In the genomic region with DNA sequence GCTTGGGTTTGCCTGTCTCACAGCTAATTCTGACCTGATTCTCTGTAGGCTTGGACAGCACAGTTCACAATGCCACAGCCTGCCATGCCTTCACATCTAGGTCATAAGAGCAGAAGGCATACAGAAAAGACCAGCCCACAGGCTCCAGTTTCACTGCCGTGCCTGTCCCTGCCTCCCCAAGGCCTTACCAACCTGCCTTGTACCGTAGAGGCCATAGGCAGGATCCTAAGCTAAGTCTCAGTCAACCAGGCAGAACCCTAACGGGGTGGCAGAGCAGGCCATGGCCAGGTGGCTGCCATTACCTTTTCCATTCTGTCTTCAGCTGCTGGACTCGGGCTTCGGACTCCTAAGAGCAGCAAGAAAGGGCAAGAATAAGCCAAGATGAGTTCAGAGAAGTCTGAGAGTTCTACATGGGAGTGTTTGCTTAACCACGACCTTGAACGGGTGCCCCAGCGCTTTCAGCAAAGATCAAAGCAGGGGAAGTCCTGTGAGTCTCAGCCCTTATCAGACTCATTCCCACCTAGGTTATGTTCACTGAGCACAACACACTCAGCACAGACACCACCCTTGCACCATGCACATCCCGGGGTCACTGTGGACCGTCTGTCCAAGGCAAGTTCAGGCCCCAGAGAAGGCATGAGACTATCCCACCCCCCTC, we compare ENCODE assay signal across 14 mouse cellular contexts. TPM values are rescaled to one million over a fixed set of nuclear protein-coding genes. Genes with fewer than 3 reads are reported as not detected.
DNase-seq lines count a peak whose midpoint lies in the region; ATAC-seq and TF ChIP-seq lines count a peak whose summit lies in the region.
"Had no signal": no experiment of that assay in that cellular context is flagged by ENCODE, and none has a peak within 500 bp of the region (broad histone marks: within the 10 kb centered on the region; RNA-seq: fewer than 3 reads in every experiment).

No protein-coding gene starts in this region.

- no peak for TF ChIP-seq CTCF in spleen, adult 2 months (IDR thresholded peaks at IDR 0.05; ENCODE audit: extremely low read depth, insufficient read depth, insufficient read length, insufficient replicate concordance)
- no peak for TF ChIP-seq CTCF in CH12.LX (conservative IDR thresholded peaks at IDR 0.05 in 1 of 2, IDR thresholded peaks at IDR 0.05 in 1 of 2; ENCODE audit: low read depth in 2 of 2, low read length in 2 of 2)

- TF ChIP-seq RAD21 in CH12.LX (IDR thresholded peaks at IDR 0.05; ENCODE audit: low read depth, low read length) = no peak

- H3K9ac ChIP-seq in hindbrain, embryonic 14.5 days = no peak overlapping the region
- no peak overlapping the region for H3K9ac ChIP-seq in hindbrain, embryonic 16.5 days (ENCODE audit: low read depth, low read length)
- no peak overlapping the region for H3K9ac ChIP-seq in CH12.LX (ENCODE audit: insufficient read depth, low read depth)
- H3K9ac ChIP-seq: neural tube, embryonic 12.5 days had no signal

- in situ Hi-C loops in CH12.LX (cut with MboI; ENCODE audit: low pct_ligation_motif_present, low pct_unique_long_range_greater_than_20kb, low sequenced_read_pairs) = no loop called here

- no peak overlapping the region for H3K4me3 ChIP-seq in hindbrain, embryonic 14.5 days (replicated peaks; ENCODE audit: low read length)
- H3K4me3 ChIP-seq in hindbrain, embryonic 16.5 days (ENCODE audit: low read length) = no peak overlapping the region
- no peak overlapping the region for H3K4me3 ChIP-seq in spleen, adult 2 months (ENCODE audit: extremely low read depth, insufficient read depth, insufficient read length)
- no peak overlapping the region for H3K4me3 ChIP-seq in CH12.LX (replicated peaks in 1 of 3; ENCODE audit: low read depth in 2 of 3, low read length in 2 of 3, poor library complexity in 1 of 3)
- H3K4me3 ChIP-seq: embryonic facial prominence, embryonic 13.5 days; forebrain, embryonic 10.5 days; neural tube, embryonic 12.5 days had no signal

- H3K79me2 ChIP-seq in CH12.LX (replicated peaks; ENCODE audit: control insufficient read depth, extremely low read depth, insufficient read depth, poor library complexity, severe bottlenecking) = no peaks in the 10 kb centered on the region

- no peak for ATAC-seq in hindbrain, embryonic 14.5 days (ENCODE audit: low FRiP score)
- no peak for ATAC-seq in hindbrain, embryonic 16.5 days
- ATAC-seq: midbrain, embryonic 16.5 days had no signal

- no peak for DNase-seq in hindbrain, embryonic 14.5 days (ENCODE audit: low spot score)
- DNase-seq in spleen, adult 2 months (ENCODE audit: low read depth in 1 of 2, low spot score in 2 of 2) = no peak
- DNase-seq in spleen, postnatal 10 days (ENCODE audit: low spot score in 2 of 2) = no peak
- DNase-seq in CH12.LX (ENCODE audit: extremely low read depth) = no peak
- peak; percentile 76 for DNase-seq in naive thymus-derived CD4-positive, alpha-beta T cell, adult 2 months (ENCODE audit: low read depth)
- no peak for DNase-seq in cerebellum, postnatal 14 days
- DNase-seq: cerebellum, adult 11-12 months; kidney, postnatal 10 days had no signal

- TF ChIP-seq EP300 in CH12.LX (IDR thresholded peaks at IDR 0.05; ENCODE audit: low read length) = no peak

- no peak for TF ChIP-seq POLR2A in spleen, adult 2 months (IDR thresholded peaks at IDR 0.05; ENCODE audit: low read depth, low read length)
- TF ChIP-seq POLR2A in CH12.LX (IDR thresholded peaks at IDR 0.05; ENCODE audit: low read depth, low read length) = no peak

- 91% methylated on average over 10 of the region's 10 CpGs for WGBS in hindbrain, embryonic 14.5 days
- WGBS in hindbrain, embryonic 16.5 days = 92% methylated on average over 10 of the region's 10 CpGs
- 74% methylated on average over 10 of the region's 10 CpGs for WGBS in spleen, adult 2 months

- no peaks in the 10 kb centered on the region for H3K9me3 ChIP-seq in hindbrain, embryonic 14.5 days (ENCODE audit: control insufficient read depth, low read length)
- no peaks in the 10 kb centered on the region for H3K9me3 ChIP-seq in hindbrain, embryonic 16.5 days (ENCODE audit: control insufficient read depth, low read length)
- no peaks in the 10 kb centered on the region for H3K9me3 ChIP-seq in CH12.LX (replicated peaks; ENCODE audit: low read length)
- H3K9me3 ChIP-seq: embryonic facial prominence, embryonic 13.5 days; forebrain, embryonic 10.5 days; neural tube, embryonic 12.5 days had no signal

- H3K27me3 ChIP-seq in hindbrain, embryonic 14.5 days (ENCODE audit: control insufficient read depth, insufficient read depth, low read length) = no peaks in the 10 kb centered on the region
- H3K27me3 ChIP-seq in hindbrain, embryonic 16.5 days (replicated peaks; ENCODE audit: control insufficient read depth, insufficient read depth, low read length) = no peaks in the 10 kb centered on the region
- no peaks in the 10 kb centered on the region for H3K27me3 ChIP-seq in spleen, adult 2 months (ENCODE audit: control insufficient read depth, insufficient read depth, low read length)
- no peaks in the 10 kb centered on the region for H3K27me3 ChIP-seq in CH12.LX (replicated peaks)
- H3K27me3 ChIP-seq: embryonic facial prominence, embryonic 13.5 days; neural tube, embryonic 12.5 days had no signal

- dilution Hi-C loops in CH12.LX (cut with MboI; ENCODE audit: extremely low pct_ligation_motif_present, extremely low pct_unique_long_range_greater_than_20kb, low sequenced_read_pairs) = no loop called here

- H3K4me2 ChIP-seq in hindbrain, embryonic 14.5 days (replicated peaks) = no peak overlapping the region
- no peak overlapping the region for H3K4me2 ChIP-seq in hindbrain, embryonic 16.5 days (ENCODE audit: low read length)
- H3K4me2 ChIP-seq in CH12.LX (ENCODE audit: insufficient read depth, low read depth, poor library complexity, severe bottlenecking) = no peak overlapping the region
- H3K4me2 ChIP-seq: embryonic facial prominence, embryonic 13.5 days; liver, embryonic 11.5 days; neural tube, embryonic 12.5 days had no signal

- peaks cover 95% of the 10 kb centered on the region for H3K36me3 ChIP-seq in hindbrain, embryonic 14.5 days (replicated peaks; ENCODE audit: control insufficient read depth, insufficient read depth)
- peaks cover 37% of the 10 kb centered on the region for H3K36me3 ChIP-seq in hindbrain, embryonic 16.5 days (ENCODE audit: control insufficient read depth, insufficient read depth, low read length)
- peaks cover 68% of the 10 kb centered on the region for H3K36me3 ChIP-seq in spleen, adult 2 months (ENCODE audit: control insufficient read depth, insufficient read depth, low read length)
- H3K36me3 ChIP-seq in CH12.LX (replicated peaks in 1 of 2; ENCODE audit: control insufficient read depth in 1 of 2, insufficient read depth in 1 of 2, low read length in 1 of 2) = peaks cover 53 to 91% of the 10 kb centered on the region in 2 experiments

- 0 out of 2 replicates have a peak overlapping the region, but pooled peaks have one; percentile 14 for H3K27ac ChIP-seq in hindbrain, embryonic 14.5 days
- no peak overlapping the region for H3K27ac ChIP-seq in hindbrain, embryonic 16.5 days (ENCODE audit: low read depth, low read length)
- H3K27ac ChIP-seq in spleen, adult 2 months (ENCODE audit: insufficient read depth, low read length) = peak overlapping the region; percentile 36
- 0 out of 2 replicates have a peak overlapping the region, but pooled peaks have one; percentile 2 for H3K27ac ChIP-seq in CH12.LX (ENCODE audit: insufficient read depth, low read depth)
- H3K27ac ChIP-seq: embryonic facial prominence, embryonic 13.5 days; neural tube, embryonic 12.5 days had no signal

- H3K4me1 ChIP-seq in hindbrain, embryonic 14.5 days (replicated peaks; ENCODE audit: control insufficient read depth, insufficient read depth, low read length) = no peaks in the 10 kb centered on the region
- no peaks in the 10 kb centered on the region for H3K4me1 ChIP-seq in hindbrain, embryonic 16.5 days (ENCODE audit: control insufficient read depth, insufficient read depth, low read depth, low read length)
- no peaks in the 10 kb centered on the region for H3K4me1 ChIP-seq in spleen, adult 2 months (ENCODE audit: control insufficient read depth, insufficient read depth, insufficient read length)
- H3K4me1 ChIP-seq in CH12.LX (ENCODE audit: control insufficient read depth in 1 of 2, insufficient read depth in 2 of 2) = peaks cover 3 to 48% of the 10 kb centered on the region in 2 experiments; a peak in 3 of 4 replicates
- H3K4me1 ChIP-seq: neural tube, embryonic 12.5 days had no signal

RNA-seq across cellular contexts. Expression of a gene that starts 13.5 kb away (rescaled TPM):
- polyA plus RNA-seq in hindbrain, embryonic 14.5 days (2014; fragmentation: Nextera tagmentation; extraction: Ambion mirVana) = 5.9 and 6.7 TPM in 2 replicates
- 4.6 and 4.7 TPM in 2 replicates for polyA plus RNA-seq in hindbrain, embryonic 16.5 days (2015; fragmentation: Nextera tagmentation; extraction: Ambion mirVana)
- polyA plus RNA-seq in spleen, adult 2 months (2012; rRNA removed) = 101 and 116 TPM in 2 replicates
- total RNA-seq in CH12.LX (2012; rRNA removed) (20.1 and 26.5 TPM in 2 replicates), CH12.LX (2014; rRNA removed) (18.6 and 20.8 TPM in 2 replicates)
- polyA plus RNA-seq in CH12.LX (2012; ENCODE audit: insufficient read length, low read depth) = 19.7 and 22.3 TPM in 2 replicates

RNA-seq across cellular contexts. Expression of a gene that starts 38.2 kb away (rescaled TPM):
- 43.1 and 43.4 TPM in 2 replicates for polyA plus RNA-seq in hindbrain, embryonic 14.5 days (2014; fragmentation: Nextera tagmentation; extraction: Ambion mirVana)
- 46.0 and 51.5 TPM in 2 replicates for polyA plus RNA-seq in hindbrain, embryonic 16.5 days (2015; fragmentation: Nextera tagmentation; extraction: Ambion mirVana)
- 40.3 and 50.4 TPM in 2 replicates for polyA plus RNA-seq in spleen, adult 2 months (2012; rRNA removed)
- total RNA-seq in CH12.LX (2012; rRNA removed) = 32.9 and 34.2 TPM in 2 replicates
- 25.3 and 25.5 TPM in 2 replicates for total RNA-seq in CH12.LX (2014; rRNA removed)
- polyA plus RNA-seq in CH12.LX (2012; ENCODE audit: insufficient read length, low read depth) = 45.2 and 45.3 TPM in 2 replicates

RNA-seq across cellular contexts. Expression of a gene that starts 41.1 kb away (rescaled TPM):
- 16.1 and 18.6 TPM in 2 replicates for polyA plus RNA-seq in hindbrain, embryonic 14.5 days (2014; fragmentation: Nextera tagmentation; extraction: Ambion mirVana)
- polyA plus RNA-seq in hindbrain, embryonic 16.5 days (2015; fragmentation: Nextera tagmentation; extraction: Ambion mirVana) = 19.1 and 21.5 TPM in 2 replicates
- 11.5 and 16.3 TPM in 2 replicates for polyA plus RNA-seq in spleen, adult 2 months (2012; rRNA removed)
- total RNA-seq in CH12.LX (2012; rRNA removed) = 34.9 and 41.0 TPM in 2 replicates
- 48.3 and 50.6 TPM in 2 replicates for total RNA-seq in CH12.LX (2014; rRNA removed)
- 28.2 and 30.1 TPM in 2 replicates for polyA plus RNA-seq in CH12.LX (2012; ENCODE audit: insufficient read length, low read depth)

RNA-seq across cellular contexts. Expression of a gene that starts 48.8 kb away (rescaled TPM):
- polyA plus RNA-seq in hindbrain, embryonic 14.5 days (2014; fragmentation: Nextera tagmentation; extraction: Ambion mirVana) = 64.6 and 67.8 TPM in 2 replicates
- polyA plus RNA-seq in hindbrain, embryonic 16.5 days (2015; fragmentation: Nextera tagmentation; extraction: Ambion mirVana) = 61.8 and 64.9 TPM in 2 replicates
- 18.1 and 21.3 TPM in 2 replicates for polyA plus RNA-seq in spleen, adult 2 months (2012; rRNA removed)
- total RNA-seq in CH12.LX (2012; rRNA removed) (16.5 and 20.9 TPM in 2 replicates), CH12.LX (2014; rRNA removed) (11.3 and 11.7 TPM in 2 replicates)
- polyA plus RNA-seq in CH12.LX (2012; ENCODE audit: insufficient read length, low read depth) = 17.8 and 18.5 TPM in 2 replicates

RNA-seq across cellular contexts. Expression of a gene that starts 58.2 kb away (rescaled TPM):
- 241 and 244 TPM in 2 replicates for polyA plus RNA-seq in hindbrain, embryonic 14.5 days (2014; fragmentation: Nextera tagmentation; extraction: Ambion mirVana)
- 220 and 251 TPM in 2 replicates for polyA plus RNA-seq in hindbrain, embryonic 16.5 days (2015; fragmentation: Nextera tagmentation; extraction: Ambion mirVana)
- 18.7 and 19.5 TPM in 2 replicates for polyA plus RNA-seq in spleen, adult 2 months (2012; rRNA removed)
- total RNA-seq in CH12.LX (2012; rRNA removed) = 109 and 142 TPM in 2 replicates
- 495 and 496 TPM in 2 replicates for total RNA-seq in CH12.LX (2014; rRNA removed)
- polyA plus RNA-seq in CH12.LX (2012; ENCODE audit: insufficient read length, low read depth) = 212 and 234 TPM in 2 replicates
